Mouse (Mus musculus) heart, embryonic 12.5 days (tissue): ENCODE results near the gene Cd300a. TPM values are rescaled to one million over a fixed set of nuclear protein-coding genes. Genes with fewer than 3 reads are reported as not detected.

Experiments used
- ATAC-seq: fragments of 200-750 bp; cut with Nextera tagmentation; 2 replicates; pipeline ENCODE4 v1.8.0; 2017; ENCODE audit warnings: moderate TSS enrichment, moderate library complexity; ENCODE audit not compliant: insufficient number of reproducible peaks, low FRiP score
- H3K27ac ChIP-seq: fragments of 300-500 bp; sonication (generic); 2 replicates; pipeline ENCODE4 v1.5.1; 2016; ENCODE audit warnings: mild to moderate bottlenecking, moderate library complexity; ENCODE audit not compliant: poor library complexity, severe bottlenecking
- H3K27me3 ChIP-seq: fragments of 300-500 bp; sonication (generic); replicated peaks from 2 replicates; pipeline ENCODE4 v1.6.1; 2016; ENCODE audit warnings: mild to moderate bottlenecking, moderate library complexity
- H3K36me3 ChIP-seq: fragments of 300-500 bp; sonication (generic); 2 replicates; pipeline ENCODE4 v1.6.1; 2016; ENCODE audit warnings: mild to moderate bottlenecking, moderate library complexity
- H3K4me1 ChIP-seq: fragments of 300-500 bp; sonication (generic); replicated peaks from 2 replicates; pipeline ENCODE4 v1.6.1; 2016; ENCODE audit warnings: mild to moderate bottlenecking
- H3K4me2 ChIP-seq: fragments of 300-500 bp; sonication (generic); 2 replicates; pipeline ENCODE4 v1.6.1; 2016; ENCODE audit warnings: mild to moderate bottlenecking, moderate library complexity
- H3K4me3 ChIP-seq: fragments of 300-500 bp; sonication (generic); 2 replicates; pipeline ENCODE4 v1.5.1; 2016; ENCODE audit warnings: mild to moderate bottlenecking
- H3K9ac ChIP-seq: fragments of 300-500 bp; sonication (generic); 2 replicates; pipeline ENCODE4 v1.6.1; 2016; ENCODE audit warnings: mild to moderate bottlenecking, moderate library complexity
- H3K9me3 ChIP-seq: fragments of 300-500 bp; sonication (generic); replicated peaks from 2 replicates; pipeline ENCODE4 v1.6.1; 2016; ENCODE audit warnings: mild to moderate bottlenecking, moderate library complexity
- WGBS: fragments of 180-500 bp; shearing (Covaris S2); methylation state at CpG from one replicate; pipeline ENCODE4 v1.1.7; 2016; 5-methylcytosine and 5-hydroxymethylcytosine counted together
- polyA plus RNA-seq: library from polyadenylated mRNA; unstranded; fragments of >200 nt; fragmentation: Nextera tagmentation; extraction: Ambion mirVana; gene quantifications from 2 replicates; pipeline ENCODE4 v1.2.1, GENCODE M21; 2016

Cd300a gene
- polyA plus RNA-seq, 1 experiment from 2014 or later = 0.40 TPM

- peak overlapping the region; percentile 38 for H3K9ac ChIP-seq
- H3K36me3 ChIP-seq = peaks cover 40% of the 10 kb centered on the region
- no peak overlapping the region for H3K4me3 ChIP-seq
- H3K27ac ChIP-seq = peak overlapping the region; percentile 82
- H3K4me1 ChIP-seq = peaks cover 33% of the 10 kb centered on the region
- ATAC-seq = no peak; the same call in 1 of the 2 replicates
- no peaks in the 10 kb centered on the region for H3K27me3 ChIP-seq
- H3K9me3 ChIP-seq = no peaks in the 10 kb centered on the region
- 36% methylated on average over 11 of the region's 11 CpGs for WGBS
- peak overlapping the region; percentile 28 for H3K4me2 ChIP-seq
These were observed 22.2 kb upstream of the Cd300a start for GRCm38 (mm10) chr11:114867361-114868235.

GRCm38 (mm10) chr11:114868280-114868679, 21.6 kb upstream of the Cd300a start:
- Histone ChIP-seq H3K9me3 (no peaks in the 10 kb centered on the region), H3K4me1 (peaks cover 40% of the 10 kb centered on the region), H3K4me3 (no peak overlapping the region), H3K9ac (no peak overlapping the region), H3K27me3 (no peaks in the 10 kb centered on the region), H3K4me2 (no peak overlapping the region), H3K36me3 (peaks cover 35% of the 10 kb centered on the region), H3K27ac (no peak overlapping the region)
- WGBS = 84% methylated on average over 12 of the region's 12 CpGs
- ATAC-seq = no peak

DNA sequence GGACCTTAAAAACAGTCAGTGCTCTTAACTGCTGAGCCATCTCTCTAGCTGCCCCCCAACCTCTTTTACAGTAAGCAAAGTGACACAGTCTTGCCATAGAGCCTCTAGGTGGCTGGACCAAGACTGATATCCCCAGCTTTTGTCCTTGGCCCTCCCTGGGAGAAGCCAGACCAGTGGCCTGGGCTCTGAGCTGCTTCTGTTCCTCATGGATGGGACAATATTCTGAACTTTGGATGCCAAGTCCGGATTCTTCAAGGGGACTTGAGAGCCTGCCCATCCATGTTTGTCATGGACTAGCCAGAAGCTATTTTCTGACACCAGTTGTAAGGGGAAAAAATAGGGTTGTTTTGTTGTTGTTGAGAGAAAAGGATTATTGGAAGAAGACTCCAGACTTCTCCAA, 20.1 kb upstream of the Cd300a start:
- Histone ChIP-seq H3K36me3 (peaks cover 22% of the 10 kb centered on the region), H3K27me3 (no peaks in the 10 kb centered on the region), H3K9ac (no peak overlapping the region), H3K27ac (no peak overlapping the region), H3K4me1 (peaks cover 45% of the 10 kb centered on the region), H3K4me2 (no peak overlapping the region), H3K9me3 (no peaks in the 10 kb centered on the region), H3K4me3 (no peak overlapping the region)
- WGBS = 76% methylated on average over 1 of the region's 1 CpGs
- ATAC-seq = no peak

- no peaks in the 10 kb centered on the region for H3K27me3 ChIP-seq
- H3K4me1 ChIP-seq = peaks cover 47% of the 10 kb centered on the region
- no peak overlapping the region for H3K27ac ChIP-seq
- no peak overlapping the region for H3K4me3 ChIP-seq
- no peak for ATAC-seq
- H3K9me3 ChIP-seq = no peaks in the 10 kb centered on the region
- no peak overlapping the region for H3K4me2 ChIP-seq
- H3K36me3 ChIP-seq = peaks cover 22% of the 10 kb centered on the region
- 84% methylated on average over 2 of the region's 2 CpGs for whole genome bisulfite sequencing
- no peak overlapping the region for H3K9ac ChIP-seq
These were observed 18.3 kb upstream of the Cd300a start for GRCm38 (mm10) chr11:114871540-114871939.

- Histone ChIP-seq H3K4me2 (no peak overlapping the region), H3K4me3 (no peak overlapping the region), H3K4me1 (peaks cover 30% of the 10 kb centered on the region), H3K9ac (no peak overlapping the region), H3K9me3 (no peaks in the 10 kb centered on the region), H3K27me3 (no peaks in the 10 kb centered on the region), H3K36me3 (peaks cover 22% of the 10 kb centered on the region), H3K27ac (peak overlapping the region; percentile 11; the same call in 1 of the 2 replicates)
- WGBS = 25% methylated on average over 6 of the region's 6 CpGs
- peak; percentile 16; the same call in 1 of the 2 replicates for ATAC-seq
These were observed 16.6 kb upstream of the Cd300a start for GRCm38 (mm10) chr11:114873022-114873817.

GRCm38 (mm10) chr11:114874226-114875145, 15.4 kb upstream of the Cd300a start:
- no peak for ATAC-seq
- H3K27ac ChIP-seq = no peak overlapping the region

GRCm38 (mm10) chr11:114875301-114875801, 14.5 kb upstream of the Cd300a start:
- no peaks in the 10 kb centered on the region for H3K9me3 ChIP-seq
- H3K27me3 ChIP-seq = no peaks in the 10 kb centered on the region
- H3K36me3 ChIP-seq = peaks cover 13% of the 10 kb centered on the region
- 20% methylated on average over 9 of the region's 9 CpGs for WGBS
- no peak overlapping the region for H3K27ac ChIP-seq
- H3K4me1 ChIP-seq = peaks cover 30% of the 10 kb centered on the region
- ATAC-seq = no peak
- H3K4me2 ChIP-seq = no peak overlapping the region
- H3K4me3 ChIP-seq = no peak overlapping the region
- no peak overlapping the region for H3K9ac ChIP-seq

More at GRCm38 (mm10) chr11:114874226-114875145, 15.4 kb upstream of the Cd300a start:
- peaks cover 16% of the 10 kb centered on the region for H3K36me3 ChIP-seq
- peaks cover 30% of the 10 kb centered on the region for H3K4me1 ChIP-seq
- H3K9me3 ChIP-seq = no peaks in the 10 kb centered on the region
- no peak overlapping the region for H3K4me3 ChIP-seq
- WGBS = 47% methylated on average over 9 of the region's 9 CpGs
- H3K4me2 ChIP-seq = no peak overlapping the region
- H3K9ac ChIP-seq = no peak overlapping the region
- H3K27me3 ChIP-seq = no peaks in the 10 kb centered on the region

DNA sequence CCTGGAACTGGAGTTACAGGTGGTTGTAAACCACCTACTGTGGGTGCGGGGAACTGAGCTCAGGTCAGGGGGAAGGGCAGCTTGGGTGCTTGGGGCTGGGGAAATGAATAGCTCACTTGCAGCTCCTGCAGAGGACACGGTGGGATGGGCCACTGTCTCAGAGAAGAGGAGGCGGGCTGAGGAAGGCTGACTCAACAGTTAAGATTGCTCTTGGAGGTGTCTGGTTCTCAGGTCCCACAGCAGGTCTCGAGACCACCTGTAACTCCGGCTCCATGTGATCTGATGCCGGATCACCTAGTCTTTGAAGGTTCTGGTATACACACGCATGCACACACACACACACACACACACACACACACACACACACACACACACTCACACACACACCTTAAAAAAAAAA, 13.7 kb upstream of the Cd300a start:
- no peak for ATAC-seq
- Histone ChIP-seq H3K4me3 (no peak overlapping the region), H3K4me2 (no peak overlapping the region), H3K36me3 (peaks cover 5% of the 10 kb centered on the region), H3K27me3 (no peaks in the 10 kb centered on the region), H3K4me1 (peaks cover 30% of the 10 kb centered on the region), H3K27ac (no peak overlapping the region), H3K9ac (no peak overlapping the region), H3K9me3 (no peaks in the 10 kb centered on the region)
- WGBS = 47% methylated on average over 7 of the region's 7 CpGs

DNA sequence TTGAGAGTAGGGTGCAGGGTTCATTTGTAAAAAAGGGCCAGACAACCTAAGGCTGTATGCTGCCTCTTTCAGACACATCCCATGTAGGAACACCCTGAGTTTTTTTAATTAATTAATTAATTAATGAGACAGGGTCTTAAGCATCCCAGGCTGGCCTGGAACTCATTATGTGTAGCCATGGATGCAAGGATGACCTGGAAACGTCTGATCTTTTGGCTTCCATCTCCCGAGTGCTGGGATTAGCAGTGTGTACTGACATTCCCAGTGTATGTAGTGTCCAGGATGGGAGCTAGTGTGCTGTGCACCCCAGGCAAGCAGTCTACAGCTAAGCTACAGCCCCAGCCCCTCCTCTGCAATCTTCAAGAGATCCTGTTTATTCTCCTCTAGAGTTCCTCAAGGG, 13.2 kb upstream of the Cd300a start:
- H3K36me3 ChIP-seq = peaks cover under 1% of the 10 kb centered on the region
- H3K9me3 ChIP-seq = no peaks in the 10 kb centered on the region
- peaks cover 30% of the 10 kb centered on the region for H3K4me1 ChIP-seq
- 35% methylated on average over 2 of the region's 2 CpGs for WGBS
- ATAC-seq = no peak
- H3K9ac ChIP-seq = no peak overlapping the region
- H3K4me2 ChIP-seq = no peak overlapping the region
- H3K27me3 ChIP-seq = no peaks in the 10 kb centered on the region
- no peak overlapping the region for H3K4me3 ChIP-seq
- no peak overlapping the region for H3K27ac ChIP-seq

DNA sequence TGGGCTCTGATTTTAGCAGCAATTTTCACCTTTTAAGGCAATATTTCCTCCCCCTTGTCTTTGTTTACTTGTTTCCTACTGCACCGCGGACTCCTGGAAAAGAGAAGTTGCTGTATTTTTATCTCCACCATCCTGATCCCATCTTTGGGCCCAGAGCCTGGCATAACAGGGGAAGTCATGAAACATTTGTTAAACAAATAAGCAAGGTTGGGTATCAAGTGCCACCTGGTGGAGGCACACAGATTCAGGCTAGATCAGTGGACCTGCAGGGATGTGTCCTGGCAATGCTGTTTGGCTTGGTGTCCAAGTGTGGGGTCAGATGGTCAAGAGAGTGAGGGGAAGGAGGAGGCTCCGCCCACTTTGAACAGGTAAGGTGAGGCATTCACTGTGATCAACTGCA, 12.7 kb upstream of the Cd300a start:
- no peaks in the 10 kb centered on the region for H3K27me3 ChIP-seq
- no peak overlapping the region for H3K4me3 ChIP-seq
- no peaks in the 10 kb centered on the region for H3K9me3 ChIP-seq
- no peaks in the 10 kb centered on the region for H3K36me3 ChIP-seq
- peaks cover 30% of the 10 kb centered on the region for H3K4me1 ChIP-seq
- no peak overlapping the region for H3K4me2 ChIP-seq
- H3K9ac ChIP-seq = no peak overlapping the region
- no peak overlapping the region for H3K27ac ChIP-seq
- no peak for ATAC-seq
- 40% methylated on average over 3 of the region's 3 CpGs for WGBS
